Mouse (Mus musculus) E14TG2a.4 (cell line): ENCODE measurements at regions not wholly inside any gene's neighbourhood (a gene's known extent, or its start where the extent isn't known, plus 50 kb on each side); places are given as distances from the start of the nearest gene placed in this dataset.

ENCODE experiments used
- CTCF ChIP-seq: conservative IDR thresholded peaks from 2 replicates; pipeline ENCODE4 v1.5.1; 2014; ENCODE audit warnings: low read length
- NANOG ChIP-seq: IDR thresholded peaks from 2 replicates; pipeline ENCODE4 v1.6.1; 2014; ENCODE audit warnings: borderline replicate concordance, low read length, mixed read lengths

DNA sequence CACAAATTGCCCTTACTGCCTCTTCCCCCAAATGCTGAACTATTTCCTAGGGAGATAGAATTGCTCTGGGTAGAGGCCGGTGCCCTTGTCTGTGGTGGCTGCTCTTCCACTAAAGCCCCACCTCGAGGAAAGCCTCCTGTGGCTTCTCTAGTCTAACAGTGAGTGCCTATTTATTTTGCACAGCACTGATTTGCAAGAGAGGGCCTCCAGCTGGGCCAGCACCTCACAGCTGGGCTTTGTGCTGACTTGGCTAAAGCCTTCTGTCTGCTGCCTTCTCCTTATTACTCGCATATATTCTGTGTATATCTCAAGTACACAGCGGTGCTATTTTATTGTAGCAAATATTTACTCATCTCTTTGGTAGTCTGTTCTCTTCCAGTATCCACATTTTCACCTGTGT lies 176.9 kb upstream of the Phyhipl start:
- TF ChIP-seq CTCF, result no peak
- 0 out of 2 replicates have a peak, but pooled peaks have one; percentile 17 for TF ChIP-seq NANOG
